30 mouse cellular contexts compared by ENCODE assay signal in genomic region chr3:140147158-140147933, GRCm38 (mm10).
A peak's percentile ranks its signal among the peaks of the same experiment; 100 is the strongest.
DNase-seq lines count a peak whose midpoint lies in the region; ATAC-seq and TF ChIP-seq lines count a peak whose summit lies in the region.
"Had no signal": no experiment of that assay in that cellular context is flagged by ENCODE, and none has a peak within 500 bp of the region (broad histone marks: within the 10 kb centered on the region; RNA-seq: fewer than 3 reads in every experiment).

No protein-coding gene starts in this region.

- no peak for DNase-seq in forebrain, postnatal 0 days
- peak; percentile 1 to 9 for DNase-seq in frontal cortex, adult 2 months (ENCODE audit: extremely low spot score in 1 of 2, low spot score in 1 of 2)
- no peak for DNase-seq in frontal cortex, postnatal 25 days (ENCODE audit: low spot score in 2 of 2)
- peak; percentile 4 to 5 for DNase-seq in left cerebral cortex, postnatal 14 days (ENCODE audit: low spot score in 2 of 2)
- no peak for DNase-seq in left cerebral cortex, adult 11 months (ENCODE audit: low spot score)
- peak; percentile 16 for DNase-seq in telencephalon, adult 2 months (ENCODE audit: low read depth, low spot score)
- DNase-seq in adrenal gland, adult (ENCODE audit: inconsistent age in 2 of 2, low spot score in 1 of 2), result no peak
- DNase-seq: adrenal gland, adult 8-10 months; adrenal gland, postnatal 25 days; cerebellum, adult 11 months; cerebellum, adult 2 months; cerebellum, adult 9-11 months; cerebellum, postnatal 36 days; embryo, embryonic 11 days; gastrocnemius, postnatal 25 days; heart, adult 18-20 months; heart, postnatal 10 days; heart, postnatal 36 days; kidney, adult 11 months had no signal

- no peak overlapping the region for H3K4me3 ChIP-seq in forebrain, embryonic 15.5 days
- H3K4me3 ChIP-seq in forebrain, postnatal 0 days (ENCODE audit: low read depth, low read length), result no peak overlapping the region
- H3K4me3 ChIP-seq: embryonic facial prominence, embryonic 10.5 days; embryonic facial prominence, embryonic 13.5 days; erythroblast, embryonic 14.5 days; heart, embryonic 12.5 days; heart, embryonic 15.5 days; hindbrain, embryonic 10.5 days; hindbrain, embryonic 13.5 days; intestine, embryonic 15.5 days had no signal

- no peak for TF ChIP-seq CTCF in forebrain, postnatal 0 days (IDR thresholded peaks at IDR 0.05; ENCODE audit: low read depth)

- no peak overlapping the region for H3K9ac ChIP-seq in forebrain, embryonic 15.5 days (replicated peaks)
- no peak overlapping the region for H3K9ac ChIP-seq in forebrain, postnatal 0 days
- H3K9ac ChIP-seq: embryonic facial prominence, embryonic 13.5 days; heart, embryonic 12.5 days; heart, embryonic 15.5 days; hindbrain, embryonic 13.5 days; intestine, embryonic 15.5 days had no signal

- no peaks in the 10 kb centered on the region for H3K36me3 ChIP-seq in forebrain, embryonic 15.5 days
- no peaks in the 10 kb centered on the region for H3K36me3 ChIP-seq in forebrain, postnatal 0 days (ENCODE audit: insufficient read depth)
- H3K36me3 ChIP-seq: embryonic facial prominence, embryonic 10.5 days; embryonic facial prominence, embryonic 13.5 days; heart, embryonic 12.5 days; heart, embryonic 15.5 days; hindbrain, embryonic 10.5 days; hindbrain, embryonic 13.5 days; intestine, embryonic 15.5 days had no signal

- WGBS in forebrain, embryonic 15.5 days, result 47% methylated on average over 2 of the region's 2 CpGs
- 47% methylated on average over 2 of the region's 2 CpGs for WGBS in forebrain, postnatal 0 days

- no peaks in the 10 kb centered on the region for H3K9me3 ChIP-seq in forebrain, embryonic 15.5 days
- H3K9me3 ChIP-seq in forebrain, postnatal 0 days (ENCODE audit: low read length), result no peaks in the 10 kb centered on the region
- H3K9me3 ChIP-seq: embryonic facial prominence, embryonic 10.5 days; embryonic facial prominence, embryonic 13.5 days; heart, embryonic 12.5 days; heart, embryonic 15.5 days; hindbrain, embryonic 10.5 days; hindbrain, embryonic 13.5 days; intestine, embryonic 15.5 days had no signal

- no peaks in the 10 kb centered on the region for H3K27me3 ChIP-seq in forebrain, embryonic 15.5 days
- H3K27me3 ChIP-seq in forebrain, postnatal 0 days (ENCODE audit: insufficient read depth, low read length), result no peaks in the 10 kb centered on the region
- H3K27me3 ChIP-seq: embryonic facial prominence, embryonic 13.5 days; heart, embryonic 12.5 days; heart, embryonic 15.5 days; hindbrain, embryonic 13.5 days; intestine, embryonic 15.5 days had no signal

- 0 out of 2 replicates have a peak overlapping the region, but pooled peaks have one; percentile 11 for H3K27ac ChIP-seq in forebrain, embryonic 15.5 days (replicated peaks)
- H3K27ac ChIP-seq in forebrain, postnatal 0 days (ENCODE audit: low read depth, low read length), result no peak overlapping the region
- H3K27ac ChIP-seq: embryonic facial prominence, embryonic 10.5 days; embryonic facial prominence, embryonic 13.5 days; heart, embryonic 15.5 days; hindbrain, embryonic 10.5 days; hindbrain, embryonic 13.5 days; intestine, embryonic 15.5 days had no signal

- no peak overlapping the region for H3K4me2 ChIP-seq in forebrain, embryonic 15.5 days (replicated peaks)
- no peak overlapping the region for H3K4me2 ChIP-seq in forebrain, postnatal 0 days (ENCODE audit: low read depth)
- H3K4me2 ChIP-seq: embryonic facial prominence, embryonic 13.5 days; heart, embryonic 12.5 days; heart, embryonic 15.5 days; hindbrain, embryonic 13.5 days; intestine, embryonic 15.5 days had no signal

- intact Hi-C loops in left cerebral cortex, postnatal 14 days (cut with DNase I), result no loop called here

- H3K4me1 ChIP-seq in forebrain, embryonic 15.5 days, result peaks cover 8% of the 10 kb centered on the region
- H3K4me1 ChIP-seq in forebrain, postnatal 0 days (ENCODE audit: insufficient read depth), result 0 out of 2 replicates have a peak, but pooled peaks cover 4% of the 10 kb centered on the region
- H3K4me1 ChIP-seq: embryonic facial prominence, embryonic 10.5 days; embryonic facial prominence, embryonic 13.5 days; heart, embryonic 12.5 days; heart, embryonic 15.5 days; hindbrain, embryonic 10.5 days; intestine, embryonic 15.5 days had no signal

- ATAC-seq in forebrain, embryonic 15.5 days (replicated peaks), result peak; percentile 53; the same call in 1 of the 2 replicates
- ATAC-seq in forebrain, postnatal 0 days, result no peak
- ATAC-seq: CD4-positive, CD25-positive, alpha-beta regulatory T cell, adult 4 months; hindbrain, embryonic 16.5 days; intestine, embryonic 15.5 days had no signal

Comparison
In these comparisons a context has a peak if more than half of its experiments do, and no peak if none do; other contexts are left out.
1. DNase-seq: peak in frontal cortex, adult 2 months (2 of 2), left cerebral cortex, postnatal 14 days (2 of 2) and telencephalon, adult 2 months (single experiment); none in forebrain, postnatal 0 days (single experiment), frontal cortex, postnatal 25 days (0 of 2), left cerebral cortex, adult 11 months (single experiment) and adrenal gland, adult (0 of 2).